Mouse (Mus musculus) thymus, adult 2 months (tissue): ENCODE results near the gene Lypd3. TPM values are rescaled to one million over a fixed set of nuclear protein-coding genes. Genes with fewer than 3 reads are reported as not detected.

Experiments used
- DNase-seq: peaks from one replicate; pipeline ENCODE4 v3.0.0; 2021
- H3K27ac ChIP-seq: fragments of 200-500 bp; 2 replicates; pipeline ENCODE4 v1.5.1; 2012; ENCODE audit warnings: low read length, control low read depth; ENCODE audit not compliant: control insufficient read depth, insufficient read depth
- H3K27me3 ChIP-seq: fragments of 200-500 bp; 2 replicates; pipeline ENCODE4 v1.6.1; 2012; ENCODE audit warnings: mild to moderate bottlenecking, low read length, moderate library complexity, mixed read lengths; ENCODE audit not compliant: control insufficient read depth, insufficient read depth
- H3K36me3 ChIP-seq: fragments of 200-500 bp; 2 replicates; pipeline ENCODE4 v1.6.1; 2012; ENCODE audit warnings: mild to moderate bottlenecking, low read length, moderate library complexity; ENCODE audit not compliant: control insufficient read depth, insufficient read depth
- H3K4me1 ChIP-seq: fragments of 200-500 bp; replicated peaks from 2 replicates; pipeline ENCODE4 v1.6.1; 2012; ENCODE audit warnings: low read length; ENCODE audit not compliant: control insufficient read depth, insufficient read depth
- H3K4me3 ChIP-seq: fragments of 200-500 bp; 2 replicates; pipeline ENCODE4 v1.5.1; 2012; ENCODE audit warnings: mild to moderate bottlenecking, low read length, control low read depth, moderate library complexity; ENCODE audit not compliant: control insufficient read depth, insufficient read depth
- CTCF ChIP-seq: fragments of 200-500 bp; IDR thresholded peaks from 2 replicates; pipeline ENCODE4 v1.5.1; 2012; ENCODE audit warnings: mild to moderate bottlenecking, control low read depth, low read length, moderate library complexity, borderline replicate concordance; ENCODE audit not compliant: control insufficient read depth, poor library complexity, insufficient read depth; ENCODE audit errors: extremely low read depth
- POLR2A ChIP-seq: fragments of 200-500 bp; IDR thresholded peaks from 2 replicates; pipeline ENCODE4 v1.6.1; 2012; ENCODE audit warnings: mild to moderate bottlenecking, low read length, control low read depth, moderate library complexity; ENCODE audit not compliant: control insufficient read depth, poor library complexity, insufficient read depth; ENCODE audit errors: extremely low read depth
- WGBS: fragments of 180-500 bp; shearing (Covaris S2); methylation state at CpG from one replicate; pipeline ENCODE4 v1.1.7; 2018; 5-methylcytosine and 5-hydroxymethylcytosine counted together
- polyA plus RNA-seq: library from polyadenylated mRNA; depleted of rRNA; stranded (reverse); fragments of >200 nt; gene quantifications from 2 replicates; pipeline ENCODE4 v1.2.3, GENCODE M21; 2012

Gene Lypd3
- polyA plus RNA-seq, 1 experiment: 4.7 TPM

DNA sequence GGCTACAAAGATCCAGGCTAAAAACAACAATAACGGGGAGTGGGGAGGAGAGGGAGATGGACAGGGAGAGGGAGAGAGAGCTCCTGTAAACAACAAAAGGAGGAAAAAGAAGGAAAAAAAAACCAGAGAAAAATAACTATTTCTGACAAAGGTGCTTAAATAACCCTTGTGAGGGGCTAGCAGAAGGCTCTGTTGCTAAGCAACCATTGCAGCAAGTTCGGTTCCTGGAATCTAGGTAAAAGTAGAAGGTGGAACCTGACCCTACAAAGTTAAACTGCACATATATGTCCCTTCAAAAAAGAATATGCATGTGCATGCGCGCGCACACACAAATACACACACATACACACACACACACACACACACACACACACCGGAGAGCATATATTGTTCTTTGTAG is 43.6 kb upstream of the Lypd3 start:
- no peak for TF ChIP-seq POLR2A
- Histone ChIP-seq H3K4me1 (peaks cover 20% of the 10 kb centered on the region), H3K4me3 (no peak overlapping the region), H3K27ac (no peak overlapping the region), H3K27me3 (no peaks in the 10 kb centered on the region), H3K36me3 (no peaks in the 10 kb centered on the region)
- 87% methylated on average over 6 of the region's 6 CpGs for WGBS
- no peak for DNase-seq

DNA sequence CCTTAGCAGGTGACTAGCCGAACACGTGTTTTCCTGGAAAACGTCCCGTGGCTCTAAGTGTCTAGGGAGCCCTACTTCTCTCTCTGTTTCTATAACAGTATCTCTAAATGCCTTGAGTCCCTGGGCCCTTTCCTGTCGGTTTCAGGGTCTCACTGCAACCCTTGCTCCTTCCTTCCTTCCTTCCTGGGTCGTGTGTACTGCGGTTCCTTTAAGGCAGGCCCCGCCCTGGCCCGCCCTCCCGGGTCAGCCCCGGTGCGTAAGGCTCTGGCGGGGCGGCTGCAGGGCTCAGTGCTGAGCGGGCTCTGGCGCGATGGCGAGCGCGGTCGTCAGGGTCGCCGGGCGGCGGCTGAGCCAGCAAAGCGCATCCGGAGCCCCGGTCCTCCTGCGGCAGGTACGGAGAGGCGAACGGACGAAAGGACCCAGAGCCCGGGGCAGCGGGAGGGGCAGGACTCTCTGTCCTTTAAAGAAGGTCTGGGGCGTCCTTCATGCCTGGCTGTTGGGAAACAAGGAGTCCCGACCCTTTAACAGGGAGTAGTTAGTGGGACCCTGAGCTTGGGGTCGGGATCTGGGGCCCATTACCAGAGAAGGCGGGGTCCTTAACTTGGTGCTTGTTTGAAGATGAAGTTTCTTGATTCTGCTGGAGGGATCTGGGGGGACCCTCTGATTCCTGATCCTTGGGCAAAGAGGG is 42.6 kb upstream of the Lypd3 start:
- no peak for TF ChIP-seq CTCF
- TF ChIP-seq POLR2A: peak; percentile 77
- Histone ChIP-seq H3K36me3 (no peaks in the 10 kb centered on the region), H3K27ac (no peak overlapping the region), H3K4me3 (peak overlapping the region; percentile 91), H3K4me1 (peaks cover 14% of the 10 kb centered on the region), H3K27me3 (no peaks in the 10 kb centered on the region)
- WGBS: 1% methylated on average over 39 of the region's 39 CpGs
- peak; percentile 82 for DNase-seq

DNA sequence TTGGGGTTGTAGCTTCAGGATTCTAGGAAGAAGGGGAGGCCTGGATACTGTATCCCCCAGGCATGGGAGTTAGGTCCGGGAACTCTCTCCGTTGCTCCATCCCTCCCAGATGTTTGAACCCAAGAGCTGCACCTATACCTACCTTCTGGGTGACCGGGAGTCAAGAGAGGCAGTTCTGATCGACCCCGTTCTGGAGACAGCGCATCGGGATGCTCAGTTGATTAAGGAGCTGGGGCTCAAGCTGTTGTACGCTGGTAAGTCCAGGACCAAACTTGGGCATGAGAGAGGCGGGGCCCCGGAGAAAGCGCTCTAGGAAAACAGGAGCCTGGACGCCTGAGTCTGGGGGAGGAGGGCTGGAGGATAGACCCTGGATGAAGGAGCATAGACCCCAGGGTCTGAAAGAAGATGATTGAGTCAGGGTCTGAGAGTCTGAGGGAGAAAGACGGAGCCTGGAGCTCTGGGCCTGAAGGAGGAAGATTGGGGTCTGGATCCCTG is 42.0 kb upstream of the Lypd3 start:
- TF ChIP-seq CTCF (no peak), POLR2A (no peak)
- Histone ChIP-seq H3K4me3 (peak overlapping the region; percentile 91), H3K4me1 (peaks cover 14% of the 10 kb centered on the region), H3K27ac (no peak overlapping the region), H3K36me3 (no peaks in the 10 kb centered on the region), H3K27me3 (no peaks in the 10 kb centered on the region)
- WGBS: 58% methylated on average over 13 of the region's 13 CpGs
- DNase-seq: no peak

DNA sequence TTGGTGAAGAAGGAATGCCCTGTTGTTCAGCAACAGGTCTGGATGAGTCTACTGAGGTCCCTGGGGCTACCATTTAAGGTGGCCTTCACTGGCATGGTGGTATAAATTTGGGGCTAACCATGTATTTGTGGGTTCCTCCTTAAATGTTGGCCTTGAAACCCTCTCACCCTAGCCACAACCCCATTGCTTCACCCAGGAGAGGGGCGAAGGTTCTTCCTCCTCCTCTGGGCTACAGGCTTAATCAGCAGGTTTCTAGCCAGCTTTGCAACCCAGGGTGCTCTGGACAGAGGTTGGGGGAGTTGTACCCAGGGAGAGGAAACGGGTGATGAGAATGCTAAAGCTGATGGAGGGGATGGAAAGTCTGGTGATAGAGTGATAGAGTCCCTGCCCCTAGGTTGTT is 40.9 kb upstream of the Lypd3 start:
- TF ChIP-seq CTCF (no peak), POLR2A (no peak)
- no peak overlapping the region for H3K4me3 ChIP-seq
- DNase-seq: no peak
- peaks cover 14% of the 10 kb centered on the region for H3K4me1 ChIP-seq
- H3K27ac ChIP-seq: no peak overlapping the region
- WGBS: 44% methylated on average over 2 of the region's 2 CpGs
- H3K27me3 ChIP-seq: no peaks in the 10 kb centered on the region
- H3K36me3 ChIP-seq: no peaks in the 10 kb centered on the region

DNA sequence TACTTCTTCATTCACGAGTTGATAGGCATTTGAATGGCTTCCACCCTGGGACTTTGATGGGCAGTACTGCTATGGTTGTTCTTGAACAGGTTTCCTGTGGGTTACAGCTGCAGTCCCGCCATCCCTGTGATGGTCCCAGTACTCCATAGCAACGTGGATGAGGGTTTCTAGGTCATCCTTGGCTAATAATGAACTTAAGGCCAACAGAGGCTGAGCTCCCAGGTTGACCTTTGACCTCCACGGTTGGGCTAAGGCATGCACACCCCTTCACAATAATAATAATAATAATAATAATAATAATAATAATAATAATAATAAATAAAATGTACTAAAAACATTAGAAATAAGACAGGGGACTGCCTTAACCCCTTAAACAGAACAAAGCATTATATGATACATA is 38.2 kb upstream of the Lypd3 start:
- TF ChIP-seq CTCF (no peak), POLR2A (no peak)
- H3K4me3 ChIP-seq: no peak overlapping the region
- no peaks in the 10 kb centered on the region for H3K36me3 ChIP-seq
- no peak for DNase-seq
- WGBS: 81% methylated on average over 4 of the region's 4 CpGs
- peaks cover 14% of the 10 kb centered on the region for H3K4me1 ChIP-seq
- no peak overlapping the region for H3K27ac ChIP-seq
- no peaks in the 10 kb centered on the region for H3K27me3 ChIP-seq

DNA sequence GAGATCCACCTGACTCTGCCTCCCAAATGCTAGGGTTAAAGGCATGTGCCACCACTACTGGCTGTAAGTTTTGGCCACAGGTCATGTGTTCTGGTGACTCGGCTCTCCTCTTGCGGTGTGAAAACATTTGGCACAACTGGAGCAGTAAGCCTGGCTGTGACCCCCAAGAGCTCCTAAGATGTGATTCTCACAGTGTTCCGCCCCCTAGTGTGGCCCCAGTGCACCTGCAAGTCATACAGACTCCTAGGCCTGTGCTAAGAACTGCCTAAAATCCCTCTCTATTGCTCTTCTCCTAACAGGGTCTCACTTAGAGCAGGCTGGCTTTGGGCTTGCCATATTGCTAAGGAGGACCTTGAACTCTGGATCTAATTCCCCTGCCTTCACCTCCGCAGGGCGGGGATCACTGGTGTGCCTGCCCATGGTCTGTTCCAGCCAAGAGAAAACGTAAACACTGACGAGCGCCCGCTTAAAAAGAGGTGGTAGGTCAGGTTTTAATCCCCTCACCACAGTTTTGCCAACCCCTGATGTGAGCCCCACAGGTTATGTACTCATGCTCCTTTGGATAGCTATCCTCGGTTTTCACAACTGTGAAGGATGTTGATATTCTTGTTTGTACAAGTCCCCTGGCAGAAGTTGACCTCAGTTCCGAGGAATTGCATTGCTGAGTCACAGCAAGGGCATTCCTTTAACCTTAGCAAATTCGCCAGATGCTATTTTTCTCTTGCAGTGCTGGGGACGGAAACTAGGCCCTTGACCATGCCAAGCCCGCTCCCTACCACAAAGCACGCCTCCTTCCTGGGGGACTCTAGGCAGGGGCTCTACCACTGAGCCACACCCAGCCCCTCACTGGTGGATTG is 36.9 kb upstream of the Lypd3 start:
- no peak overlapping the region for H3K27ac ChIP-seq

More for the DNA sequence above, 36.9 kb upstream of the Lypd3 start:
- Histone ChIP-seq H3K36me3 (no peaks in the 10 kb centered on the region), H3K4me1 (peaks cover 7% of the 10 kb centered on the region), H3K27me3 (no peaks in the 10 kb centered on the region), H3K4me3 (no peak overlapping the region)
- peak; percentile 41 for DNase-seq
- WGBS: 95% methylated on average over 15 of the region's 15 CpGs
- TF ChIP-seq CTCF: 0 out of 2 replicates have a peak, but pooled peaks have one; percentile 11
- TF ChIP-seq POLR2A: no peak
